Mouse (Mus musculus): Measurements from ENCODE around the gene Iffo2.

Gene Iffo2

DNA sequence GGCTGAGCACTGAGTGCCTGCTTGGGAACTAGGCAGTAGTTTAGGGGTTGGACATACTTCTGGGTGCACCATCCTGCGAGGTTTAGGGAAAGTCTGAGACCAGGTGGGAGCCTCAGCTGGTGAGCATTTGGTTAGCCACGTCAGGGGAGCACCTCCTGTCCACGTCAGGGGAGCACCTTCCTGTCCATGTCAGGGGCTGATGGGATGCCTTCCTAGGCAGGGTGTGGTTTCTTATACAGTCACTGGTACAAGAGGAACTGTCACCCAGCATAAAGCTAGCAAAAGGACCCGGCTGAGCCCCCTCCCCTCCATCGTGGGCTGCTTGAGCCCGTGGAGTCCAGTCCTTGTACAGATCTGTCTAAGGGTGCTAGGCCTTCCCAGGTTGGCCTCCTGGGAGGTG, 52.0 kb downstream of the Iffo2 start:
- no peak for DNase-seq (ENCODE audit: low spot score)

DNA sequence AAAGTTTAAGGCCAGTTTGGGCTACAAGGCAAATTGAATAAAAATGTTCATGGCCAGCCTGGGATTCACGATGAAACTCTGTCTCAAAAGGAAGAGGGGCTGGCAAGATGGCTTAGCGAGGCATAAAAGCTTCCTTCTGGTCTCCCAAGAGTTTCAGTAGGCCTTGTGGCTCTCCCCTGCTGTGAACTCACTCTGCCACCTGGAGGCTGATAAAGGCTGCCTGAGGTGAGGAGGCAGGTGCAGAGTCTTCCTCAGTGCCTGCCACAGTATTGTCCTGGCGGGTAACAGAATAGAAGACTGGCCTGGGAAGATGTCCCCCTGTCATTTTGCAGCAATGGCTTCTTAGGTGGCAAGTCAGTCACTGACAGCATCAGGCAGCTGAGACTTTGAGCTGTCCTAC, 52.6 kb downstream of the Iffo2 start:
- no peak for DNase-seq (ENCODE audit: low spot score)

- no peak for DNase-seq (ENCODE audit: low spot score)
These were observed 53.4 kb downstream of the Iffo2 start for GRCm38 (mm10) chr4:139583629-139584245.

GRCm38 (mm10) chr4:139584704-139585103, 54.4 kb downstream of the Iffo2 start:
- DNase-seq (ENCODE audit: low spot score): no peak

- DNase-seq (ENCODE audit: low spot score): no peak
These were observed 55.4 kb downstream of the Iffo2 start for GRCm38 (mm10) chr4:139585713-139586112.

- DNase-seq (ENCODE audit: low spot score): no peak
These were observed 57.0 kb downstream of the Iffo2 start for GRCm38 (mm10) chr4:139587370-139587769.

- DNase-seq (ENCODE audit: low spot score): no peak
These were observed 57.4 kb downstream of the Iffo2 start for GRCm38 (mm10) chr4:139587773-139588172.

- DNase-seq (ENCODE audit: low spot score): no peak
These were observed 59.1 kb downstream of the Iffo2 start for GRCm38 (mm10) chr4:139589351-139590027.

DNA sequence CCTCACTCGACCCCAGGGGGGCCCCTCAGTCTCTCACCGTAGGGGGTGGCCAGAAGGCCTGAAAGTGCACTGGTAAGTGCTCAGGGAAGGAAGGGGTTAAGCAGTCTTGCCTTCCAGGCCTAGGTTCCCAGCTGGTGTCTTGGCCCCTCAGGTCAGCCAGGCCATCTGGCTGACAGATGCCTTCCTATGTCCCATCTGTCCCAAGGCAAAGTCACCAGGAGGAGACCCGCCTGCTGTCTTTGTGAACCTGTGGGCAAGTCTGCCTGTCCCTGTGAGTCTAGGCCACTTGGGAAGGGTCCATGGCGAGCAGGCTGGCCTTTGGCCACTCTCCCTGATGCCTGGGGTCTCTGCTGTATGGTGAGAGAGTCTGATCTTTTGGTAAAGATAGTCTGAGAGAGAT, 60.1 kb downstream of the Iffo2 start:
- DNase-seq (ENCODE audit: low spot score): no peak

GRCm38 (mm10) chr4:139592895-139593294, 62.5 kb downstream of the Iffo2 start:
- DNase-seq (ENCODE audit: low spot score): no peak

DNA sequence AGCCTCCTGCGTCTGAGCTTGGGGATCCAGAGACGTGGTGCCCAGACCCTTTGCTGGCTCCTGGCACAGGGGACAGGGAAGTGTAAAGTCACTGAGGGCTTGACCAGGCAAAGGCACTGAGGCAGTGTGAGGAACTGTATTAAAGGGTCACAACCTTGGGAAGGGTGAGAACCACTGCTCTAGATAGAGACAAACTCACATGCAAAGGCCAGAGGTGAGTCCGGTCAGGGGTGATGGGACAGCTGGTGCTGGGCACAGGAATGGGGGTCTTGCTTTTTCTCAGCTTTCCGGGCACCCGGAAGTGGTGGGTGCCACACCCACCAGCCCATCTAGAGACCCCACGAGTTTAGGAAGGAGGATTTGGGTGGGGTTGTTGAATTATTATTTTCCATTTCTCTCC, 63.0 kb downstream of the Iffo2 start:
- DNase-seq (ENCODE audit: low spot score): no peak

DNA sequence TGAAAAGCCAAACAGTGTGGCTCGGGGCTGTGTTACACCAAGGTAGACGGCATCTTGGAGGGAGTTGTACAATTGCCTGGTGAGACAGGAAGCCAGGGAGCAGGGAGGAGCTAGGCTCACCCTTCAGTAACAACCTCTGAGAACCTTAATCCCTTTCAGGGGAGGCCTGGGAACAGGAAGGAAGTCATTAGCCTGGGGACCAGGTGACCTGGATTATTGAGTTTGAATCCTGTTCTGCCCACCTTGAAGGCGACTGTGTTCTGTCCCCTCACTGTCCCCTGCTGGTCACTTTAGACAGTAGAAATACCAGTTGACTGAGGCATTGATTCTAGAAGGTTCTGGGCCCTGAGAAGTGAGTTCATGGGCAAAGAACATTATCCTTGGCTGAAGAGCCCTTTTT, 63.7 kb downstream of the Iffo2 start:
- no peak for DNase-seq (ENCODE audit: low spot score)

- DNase-seq (ENCODE audit: low spot score): no peak
These were observed 66.4 kb downstream of the Iffo2 start for GRCm38 (mm10) chr4:139596715-139597114.

GRCm38 (mm10) chr4:139597286-139598284, 67.2 kb downstream of the Iffo2 start:
- peak; percentile 43 for DNase-seq (ENCODE audit: low spot score)

DNA sequence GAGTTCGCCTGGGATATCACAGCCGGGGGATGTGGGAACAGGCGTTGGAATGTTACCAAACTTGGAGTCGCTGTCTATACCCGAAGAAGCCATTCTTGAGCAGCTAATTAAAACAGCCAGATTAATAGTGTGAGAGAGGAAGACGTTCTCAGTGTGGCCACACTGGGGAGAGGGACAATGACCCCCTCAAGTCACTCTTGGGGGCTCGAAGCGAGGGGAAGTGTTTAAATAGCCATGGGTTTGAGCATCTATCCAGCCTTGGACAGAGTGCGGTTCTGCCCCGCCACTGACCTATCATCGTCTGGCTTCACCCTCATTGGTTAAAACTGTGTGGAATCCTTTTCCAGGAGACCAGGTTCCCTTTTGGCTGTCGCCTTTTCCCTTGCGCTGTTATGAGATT, 68.0 kb downstream of the Iffo2 start:
- DNase-seq (ENCODE audit: low spot score): no peak

DNA sequence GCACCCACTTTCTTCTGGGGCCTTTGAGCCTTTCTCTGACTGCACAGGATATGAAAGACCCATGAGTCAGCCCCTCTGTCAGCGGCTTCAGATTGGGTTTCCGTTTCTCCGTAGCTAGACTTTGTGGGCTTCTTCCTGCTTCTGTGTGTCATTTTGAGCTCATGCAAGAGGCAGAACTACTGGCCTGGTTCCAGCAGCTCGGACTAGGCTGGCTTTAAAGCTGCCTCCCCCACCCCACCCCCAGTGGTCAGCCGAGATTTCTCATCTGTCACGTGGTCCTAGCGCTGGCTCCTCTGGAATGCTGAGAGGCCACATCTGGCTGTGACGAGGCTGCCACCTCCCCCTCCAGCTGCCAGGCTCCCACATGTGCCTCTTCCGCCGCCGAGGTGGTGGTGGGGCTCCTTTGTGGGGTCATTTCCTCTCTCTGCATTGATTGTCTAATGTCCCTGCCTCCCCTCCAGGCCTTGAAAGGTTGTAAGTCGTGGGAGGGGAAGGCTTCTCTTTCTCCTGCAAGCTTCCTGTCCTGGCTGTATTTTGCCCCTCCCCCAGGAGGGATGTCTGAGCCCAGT, 68.7 kb downstream of the Iffo2 start:
- DNase-seq (ENCODE audit: low spot score): peak; percentile 90

DNA sequence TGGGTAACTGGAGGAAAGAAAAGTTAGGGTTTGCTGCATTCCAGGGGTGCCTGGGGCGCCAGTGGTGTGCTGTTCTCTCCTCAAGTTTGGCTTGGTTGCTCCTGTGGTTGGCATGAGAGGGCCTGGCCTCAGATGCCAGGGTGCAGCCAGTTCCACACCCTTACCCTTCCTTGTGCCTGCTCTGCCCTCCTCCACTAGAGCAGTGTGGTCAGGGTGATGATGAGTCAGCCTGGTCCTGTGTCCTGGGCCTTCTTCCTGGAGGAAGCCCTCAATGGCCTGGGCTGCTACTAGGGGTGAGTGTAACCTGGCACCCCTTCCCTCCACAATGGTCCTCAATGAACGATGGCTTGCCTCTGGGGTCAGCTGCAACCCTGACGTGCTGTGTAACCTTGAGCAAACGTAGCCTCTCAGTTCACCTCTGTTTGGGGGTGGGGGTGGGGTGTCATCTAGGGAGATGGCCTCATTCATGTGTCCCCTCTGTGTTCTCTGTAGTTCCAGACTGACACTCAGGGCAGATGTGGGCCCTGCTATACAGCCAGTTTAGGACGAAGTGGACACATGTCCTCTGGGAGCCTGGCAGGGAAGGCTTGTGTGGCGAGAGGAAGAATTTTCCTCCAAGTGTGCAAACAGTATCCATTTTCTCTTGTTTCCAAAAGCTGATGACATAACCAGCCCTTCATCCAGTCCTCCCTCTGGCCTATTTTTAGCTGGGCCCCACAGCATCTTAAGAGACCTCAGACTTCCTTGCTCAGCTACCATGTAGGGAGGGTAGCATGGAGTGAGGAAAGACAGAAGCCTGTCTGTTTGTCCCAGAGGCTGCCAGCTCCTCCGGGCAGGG, 71.4 kb downstream of the Iffo2 start:
- DNase-seq (ENCODE audit: low spot score): no peak

- peak; percentile 58 for DNase-seq (ENCODE audit: low spot score)
These were observed 72.3 kb downstream of the Iffo2 start, which contains the start of gene Gm21969 for GRCm38 (mm10) chr4:139602357-139603244. Gm21969 (plus strand) TSS chr4:139603186.

- no peak for DNase-seq (ENCODE audit: low spot score)
These were observed 74.9 kb downstream of the Iffo2 start for GRCm38 (mm10) chr4:139605216-139605615.

- no peak for DNase-seq (ENCODE audit: low spot score)
These were observed 76.4 kb downstream of the Iffo2 start for GRCm38 (mm10) chr4:139606732-139607131.
